18 mouse cellular contexts compared by ENCODE assay signal in the genomic region with DNA sequence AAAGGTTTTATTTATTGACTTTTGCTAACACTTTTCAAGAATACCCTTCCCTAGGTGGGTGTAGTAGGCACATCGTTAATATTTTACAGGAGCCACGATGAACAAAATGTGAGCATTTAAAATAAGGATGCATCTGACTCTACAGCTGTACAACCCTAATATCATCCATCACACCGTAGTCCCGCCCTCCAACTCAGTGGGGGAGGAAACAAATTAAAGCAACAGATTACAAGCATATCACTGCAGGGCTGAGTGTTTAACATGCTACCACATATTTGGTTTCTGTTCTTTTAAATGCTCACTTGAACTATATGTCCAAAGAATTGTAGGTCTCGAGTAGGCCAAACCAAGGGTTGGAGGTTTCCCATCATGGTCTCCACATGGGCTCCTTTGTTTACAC. TPM values are rescaled to one million over a fixed set of nuclear protein-coding genes. Genes with fewer than 3 reads are reported as not detected.
DNase-seq lines count a peak whose midpoint lies in the region; ATAC-seq and TF ChIP-seq lines count a peak whose summit lies in the region.
"Had no signal": no experiment of that assay in that cellular context is flagged by ENCODE, and none has a peak within 500 bp of the region (broad histone marks: within the 10 kb centered on the region; RNA-seq: fewer than 3 reads in every experiment).

No protein-coding gene starts in this region.

- no peaks in the 10 kb centered on the region for H3K79me2 ChIP-seq in myocyte (ENCODE audit: control insufficient read depth, insufficient read depth)

- H3K4me2 ChIP-seq in hindbrain, embryonic 16.5 days (ENCODE audit: low read length), result peak overlapping the region; percentile 85
- no peak overlapping the region for H3K4me2 ChIP-seq in hindbrain, embryonic 14.5 days (replicated peaks)
- H3K4me2 ChIP-seq in midbrain, embryonic 16.5 days (ENCODE audit: low read length), result peak overlapping the region; percentile 70
- peak overlapping the region; percentile 78 for H3K4me2 ChIP-seq in myocyte (ENCODE audit: low read depth)

- no peak overlapping the region for H3K4me3 ChIP-seq in hindbrain, embryonic 16.5 days (ENCODE audit: low read length)
- H3K4me3 ChIP-seq in hindbrain, embryonic 14.5 days (replicated peaks; ENCODE audit: low read length), result no peak overlapping the region
- H3K4me3 ChIP-seq in midbrain, embryonic 16.5 days (ENCODE audit: low read depth, low read length), result no peak overlapping the region
- no peak overlapping the region for H3K4me3 ChIP-seq in midbrain, embryonic 10.5 days
- no peak overlapping the region for H3K4me3 ChIP-seq in myocyte
- no peak overlapping the region for H3K4me3 ChIP-seq in embryonic facial prominence, embryonic 10.5 days

- peaks cover 3% of the 10 kb centered on the region; the same call in 1 of the 2 replicates for H3K27me3 ChIP-seq in hindbrain, embryonic 16.5 days (replicated peaks; ENCODE audit: control insufficient read depth, insufficient read depth, low read length)
- H3K27me3 ChIP-seq in hindbrain, embryonic 14.5 days (ENCODE audit: control insufficient read depth, insufficient read depth, low read length), result peaks cover 11% of the 10 kb centered on the region
- peaks cover 3% of the 10 kb centered on the region; the same call in 1 of the 2 replicates for H3K27me3 ChIP-seq in midbrain, embryonic 16.5 days (ENCODE audit: control insufficient read depth, insufficient read depth, low read depth, low read length)
- H3K27me3 ChIP-seq in midbrain, embryonic 10.5 days (ENCODE audit: low read depth, poor library complexity, severe bottlenecking), result peaks cover 45% of the 10 kb centered on the region
- no peaks in the 10 kb centered on the region for H3K27me3 ChIP-seq in myocyte (ENCODE audit: control insufficient read depth, insufficient read depth, insufficient read length)
- H3K27me3 ChIP-seq in embryonic facial prominence, embryonic 10.5 days (replicated peaks; ENCODE audit: low read depth, poor library complexity, severe bottlenecking), result peaks cover 42% of the 10 kb centered on the region
- H3K27me3 ChIP-seq: CH12.LX; embryonic facial prominence, embryonic 12.5 days had no signal

- no peak overlapping the region for H3K27ac ChIP-seq in hindbrain, embryonic 16.5 days (ENCODE audit: low read depth, low read length)
- H3K27ac ChIP-seq in hindbrain, embryonic 14.5 days, result no peak overlapping the region
- H3K27ac ChIP-seq in midbrain, embryonic 16.5 days (ENCODE audit: low read length), result no peak overlapping the region
- H3K27ac ChIP-seq in midbrain, embryonic 10.5 days (replicated peaks), result no peak overlapping the region
- H3K27ac ChIP-seq in embryonic facial prominence, embryonic 10.5 days (replicated peaks), result no peak overlapping the region
- H3K27ac ChIP-seq: liver, embryonic 13.5 days; neural tube, embryonic 12.5 days had no signal

- ATAC-seq in CD4-positive, CD25-positive, alpha-beta regulatory T cell, adult 4 months, result no peak
- no peak; the same call in 1 of the 2 replicates for ATAC-seq in hindbrain, embryonic 16.5 days
- ATAC-seq in hindbrain, embryonic 14.5 days (ENCODE audit: low FRiP score), result no peak
- no peak for ATAC-seq in midbrain, embryonic 16.5 days

- peak; percentile 24 for DNase-seq in CD4-positive, CD25-positive, alpha-beta regulatory T cell, adult 2 months (ENCODE audit: low read depth, low spot score)
- DNase-seq in hindbrain, embryonic 14.5 days (ENCODE audit: low spot score), result no peak
- DNase-seq in midbrain, embryonic 10.5 days (ENCODE audit: low spot score), result no peak
- no peak for DNase-seq in embryonic facial prominence, embryonic 10.5 days (ENCODE audit: low spot score)
- DNase-seq: liver, embryonic 13.5 days; right cerebral cortex, postnatal 25 days had no signal

- no peak for TF ChIP-seq POLR2A in myocyte (IDR thresholded peaks at IDR 0.05; ENCODE audit: insufficient read length, low read depth)

- peaks cover 3% of the 10 kb centered on the region; the same call in 1 of the 2 replicates for H3K4me1 ChIP-seq in hindbrain, embryonic 16.5 days (ENCODE audit: control insufficient read depth, insufficient read depth, low read depth, low read length)
- peaks cover 5% of the 10 kb centered on the region for H3K4me1 ChIP-seq in hindbrain, embryonic 14.5 days (replicated peaks; ENCODE audit: control insufficient read depth, insufficient read depth, low read length)
- H3K4me1 ChIP-seq in midbrain, embryonic 16.5 days (ENCODE audit: control insufficient read depth, insufficient read depth, low read length), result peaks cover 6% of the 10 kb centered on the region
- peaks cover 10% of the 10 kb centered on the region for H3K4me1 ChIP-seq in midbrain, embryonic 10.5 days
- H3K4me1 ChIP-seq in embryonic facial prominence, embryonic 10.5 days, result peaks cover 12% of the 10 kb centered on the region

- H3K9me3 ChIP-seq in hindbrain, embryonic 16.5 days (ENCODE audit: control insufficient read depth, low read length), result no peaks in the 10 kb centered on the region
- H3K9me3 ChIP-seq in hindbrain, embryonic 14.5 days (ENCODE audit: control insufficient read depth, low read length), result no peaks in the 10 kb centered on the region
- no peaks in the 10 kb centered on the region for H3K9me3 ChIP-seq in midbrain, embryonic 16.5 days (replicated peaks; ENCODE audit: control insufficient read depth, low read length, poor library complexity, severe bottlenecking)
- peaks cover 5% of the 10 kb centered on the region; the same call in 1 of the 2 replicates for H3K9me3 ChIP-seq in midbrain, embryonic 10.5 days (replicated peaks)
- no peaks in the 10 kb centered on the region for H3K9me3 ChIP-seq in embryonic facial prominence, embryonic 10.5 days
- H3K9me3 ChIP-seq: embryonic facial prominence, embryonic 12.5 days; G1E; liver, embryonic 13.5 days; neural tube, embryonic 12.5 days had no signal

- 94% methylated on average over 5 of the region's 5 CpGs for WGBS in hindbrain, embryonic 16.5 days
- 90% methylated on average over 5 of the region's 5 CpGs for WGBS in hindbrain, embryonic 14.5 days
- WGBS in midbrain, embryonic 16.5 days, result 97% methylated on average over 5 of the region's 5 CpGs
- WGBS in midbrain, embryonic 10.5 days, result 94% methylated on average over 5 of the region's 5 CpGs
- 95% methylated on average over 5 of the region's 5 CpGs for WGBS in embryonic facial prominence, embryonic 10.5 days

- H3ac ChIP-seq in myocyte (ENCODE audit: control insufficient read depth, insufficient read length), result no peak overlapping the region

- H3K36me3 ChIP-seq in hindbrain, embryonic 16.5 days (ENCODE audit: control insufficient read depth, insufficient read depth, low read length), result no peaks in the 10 kb centered on the region
- no peaks in the 10 kb centered on the region for H3K36me3 ChIP-seq in hindbrain, embryonic 14.5 days (replicated peaks; ENCODE audit: control insufficient read depth, insufficient read depth)
- H3K36me3 ChIP-seq in midbrain, embryonic 16.5 days (ENCODE audit: control insufficient read depth, insufficient read depth, low read length), result no peaks in the 10 kb centered on the region
- no peaks in the 10 kb centered on the region for H3K36me3 ChIP-seq in midbrain, embryonic 10.5 days
- no peaks in the 10 kb centered on the region for H3K36me3 ChIP-seq in myocyte (ENCODE audit: control insufficient read depth, insufficient read depth)
- H3K36me3 ChIP-seq in embryonic facial prominence, embryonic 10.5 days (replicated peaks), result no peaks in the 10 kb centered on the region
- H3K36me3 ChIP-seq: embryonic facial prominence, embryonic 12.5 days; G1E; liver, embryonic 13.5 days; neural tube, embryonic 12.5 days had no signal

- H3K9ac ChIP-seq in hindbrain, embryonic 16.5 days (ENCODE audit: low read depth, low read length), result no peak overlapping the region
- H3K9ac ChIP-seq in hindbrain, embryonic 14.5 days, result no peak overlapping the region
- H3K9ac ChIP-seq in midbrain, embryonic 16.5 days (ENCODE audit: low read depth, low read length), result no peak overlapping the region
- H3K9ac ChIP-seq: liver, embryonic 13.5 days had no signal

TF ChIP-seq in myocyte, 11 proteins besides CTCF, POLR2A, EP300 and RAD21:
- no peak for TF ChIP-seq TCF12 (IDR thresholded peaks at IDR 0.05; ENCODE audit: insufficient read depth, poor library complexity, severe bottlenecking)
- TF ChIP-seq MYOD1 (IDR thresholded peaks at IDR 0.05; ENCODE audit: control insufficient read depth in 1 of 3, insufficient read length in 2 of 3, low read depth in 2 of 3), result no peak
- no peak for TF ChIP-seq USF1 (IDR thresholded peaks at IDR 0.05; ENCODE audit: low read depth)
TF ChIP-seq in myocyte: peak in this region for 0.

RNA-seq across cellular contexts. Expression of a gene that starts 38.7 kb away (rescaled TPM):
- 1 to 10 TPM; 2.5 to 6.1 TPM for polyA plus RNA-seq in CD4-positive, CD25-positive, alpha-beta regulatory T cell, adult 4 months (2017; shearing (Covaris generic))
- 0.09 TPM in 1 of 2 replicates, not detected in the other for polyA plus RNA-seq in hindbrain, embryonic 16.5 days (2015; fragmentation: Nextera tagmentation; extraction: Ambion mirVana)
- polyA plus RNA-seq in hindbrain, embryonic 14.5 days (2014; fragmentation: Nextera tagmentation; extraction: Ambion mirVana), result 0.08 TPM in 1 of 2 replicates, not detected in the other
- not detected in 2 replicates for polyA plus RNA-seq in midbrain, embryonic 16.5 days (2015; fragmentation: Nextera tagmentation; extraction: Ambion mirVana)
- not detected in 2 replicates for polyA plus RNA-seq in midbrain, embryonic 10.5 days (2016; fragmentation: Nextera tagmentation; extraction: Ambion mirVana)
- polyA plus RNA-seq in myocyte (2012; fragmentation: generic; extraction: Trizol), result 0.78 TPM
- polyA plus RNA-seq in embryonic facial prominence, embryonic 10.5 days (2016; fragmentation: Nextera tagmentation; extraction: Ambion mirVana), result 0.05 TPM in 1 of 2 replicates, not detected in the other
- polyA plus RNA-seq: forebrain, postnatal 0 days; heart, embryonic 11.5 days; heart, postnatal 0 days; kidney, embryonic 14.5 days; neural tube, embryonic 12.5 days had no signal
